Mouse (Mus musculus) liver, adult 2 months (tissue): ENCODE measurements at regions not wholly inside any gene's neighbourhood (a gene's known extent, or its start where the extent isn't known, plus 50 kb on each side); places are given as distances from the start of the nearest gene placed in this dataset.

Source experiments
- CTCF ChIP-seq: fragments of 200-500 bp; IDR thresholded peaks from 2 replicates; pipeline ENCODE4 v1.5.1; 2011; ENCODE audit warnings: low read depth, low read length, control low read depth
- POLR2A ChIP-seq: fragments of 200-500 bp; IDR thresholded peaks from 2 replicates; pipeline ENCODE4 v1.6.1; 2011; ENCODE audit warnings: low read length, control low read depth; ENCODE audit not compliant: insufficient read depth; ENCODE audit errors: extremely low read depth

DNA sequence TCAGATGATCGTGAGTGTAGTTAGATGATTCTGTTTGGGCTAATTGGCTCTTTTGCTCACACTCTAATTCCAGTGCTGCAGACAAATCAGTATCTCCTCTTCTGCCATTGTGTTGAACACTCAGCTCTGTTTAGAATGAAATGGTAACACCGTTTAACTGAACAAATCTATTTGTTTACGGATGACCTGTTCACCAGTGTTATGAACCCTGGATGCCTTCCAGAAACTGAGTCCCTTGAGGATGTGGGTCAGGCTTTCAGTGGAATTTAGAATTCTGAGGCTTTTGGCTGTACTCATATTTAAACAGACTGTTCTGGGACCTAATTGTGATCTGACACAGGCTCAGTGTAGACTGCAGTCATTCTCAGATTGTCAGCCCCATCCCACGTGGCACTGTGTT is 723.5 kb downstream of the Tmem114 start:
- no peak for TF ChIP-seq CTCF
- no peak for TF ChIP-seq POLR2A
